Mouse (Mus musculus) heart, postnatal 14 days (tissue): ENCODE measurements around the gene Jph3. TPM values are rescaled to one million over a fixed set of nuclear protein-coding genes. Genes with fewer than 3 reads are reported as not detected.

Source experiments
- DNase-seq, 2 experiments: peaks; one replicate each; pipeline ENCODE4 v3.0.0; 2021 to 2022
- intact Hi-C: fragments of 180-260 bp; cut with DNase I; formaldehyde crosslinking; loops from one replicate; pipeline ENCODE4 v1.15.1; 2025
- total RNA-seq, 2 experiments: library from RNA; stranded (reverse); gene quantifications; 2 replicates each; pipeline ENCODE4 v1.2.3; 2021

Jph3 gene
- total RNA-seq, 2 experiments from 2014 or later = not detected

DNA sequence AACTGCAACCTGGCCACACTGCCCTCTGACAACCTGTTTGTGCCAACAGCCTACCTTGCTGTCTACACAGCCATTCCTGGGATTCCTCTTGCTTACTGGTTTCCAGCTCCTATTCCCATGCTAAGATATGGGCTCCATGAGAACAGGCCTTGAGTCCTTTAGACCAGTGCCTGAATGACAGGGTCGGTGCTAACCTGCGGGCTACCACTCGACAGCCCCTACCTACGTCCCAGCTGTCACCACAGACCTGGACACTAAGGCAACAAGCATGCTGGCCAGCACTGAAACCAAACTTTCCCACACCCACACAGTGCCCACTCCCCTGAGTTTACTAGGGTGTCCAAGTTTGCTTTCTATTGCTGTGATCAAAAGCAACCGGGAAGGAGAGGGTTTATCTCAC, 98.3 kb downstream of the Jph3 start:
- intact Hi-C loops = no loop called here

DNA sequence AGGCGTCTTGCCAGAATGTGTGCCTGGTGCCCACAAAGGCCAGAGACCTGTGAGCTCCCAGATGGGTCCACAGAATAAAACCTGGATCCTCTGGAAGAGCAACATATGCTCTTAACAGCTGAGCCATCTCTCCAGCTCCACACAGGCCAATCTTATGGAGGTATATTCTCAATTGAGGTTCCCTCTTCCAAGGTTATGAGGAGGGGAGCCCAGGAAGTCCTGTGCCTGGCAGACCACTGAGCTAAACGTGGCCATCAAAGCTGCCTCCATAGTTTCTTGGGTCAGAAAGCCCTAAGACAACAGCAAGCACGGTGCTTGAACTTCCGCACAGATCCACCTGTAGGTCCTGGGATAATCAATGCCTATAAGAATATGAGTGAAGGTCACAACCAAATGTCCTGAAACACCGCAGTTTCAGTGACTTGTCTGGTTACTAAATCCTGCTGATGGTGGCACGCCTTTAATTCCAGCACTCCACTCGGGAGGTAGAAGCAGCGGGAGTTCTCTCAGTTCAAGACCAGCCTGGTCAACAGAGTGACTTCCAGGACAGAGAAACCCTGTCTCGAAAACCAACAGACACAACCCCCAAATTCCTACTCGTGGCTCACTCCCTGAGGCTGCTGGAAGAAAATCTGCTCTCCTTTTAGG, 99.1 kb downstream of the Jph3 start:
- intact Hi-C loops = no loop called here
- DNase-seq = no peak

More for the DNA sequence above, 98.3 kb downstream of the Jph3 start:
- DNase-seq = no peak

DNA sequence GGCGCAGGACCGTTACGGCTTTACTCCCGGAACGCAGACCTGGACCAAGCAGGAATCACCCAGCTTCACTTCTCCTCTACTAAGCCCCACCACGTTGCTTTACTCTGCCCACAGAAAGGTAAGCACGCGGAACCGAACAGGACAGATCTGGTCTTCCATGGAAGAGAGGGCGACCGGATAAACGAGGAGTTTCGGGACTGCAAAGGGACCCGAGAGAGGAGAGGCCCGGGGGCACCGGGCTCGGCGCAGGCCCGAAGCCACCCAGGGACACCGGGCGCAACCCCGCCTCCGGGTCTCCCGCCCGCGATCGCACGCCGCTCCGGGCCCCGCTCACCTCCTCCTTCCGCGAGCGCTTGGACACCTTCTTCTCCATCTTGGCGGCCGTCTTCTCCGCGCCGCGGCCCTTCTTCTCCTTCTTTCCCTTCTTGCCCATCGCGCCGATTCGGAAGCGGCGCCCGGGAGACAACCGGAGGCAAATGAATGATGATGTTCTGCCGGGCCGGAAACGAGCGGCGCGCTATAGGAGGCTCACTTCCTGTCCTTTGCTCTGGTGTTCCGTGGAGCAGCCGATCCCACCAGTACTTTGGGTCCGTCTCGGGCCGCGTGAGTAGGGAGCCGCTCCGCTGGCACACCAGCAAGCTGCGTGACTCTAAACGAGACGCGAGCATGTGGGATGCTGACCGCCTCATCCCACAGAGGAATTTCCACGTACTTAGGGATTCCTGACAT, 99.8 kb downstream of the Jph3 start, which contains the start of gene Klhdc4:
TSS of gene Klhdc4 (minus strand) at position 522 of the 729 bp plus-strand sequence.
- intact Hi-C loops = no loop called here
- DNase-seq = peak; percentile 85 to 90

DNA sequence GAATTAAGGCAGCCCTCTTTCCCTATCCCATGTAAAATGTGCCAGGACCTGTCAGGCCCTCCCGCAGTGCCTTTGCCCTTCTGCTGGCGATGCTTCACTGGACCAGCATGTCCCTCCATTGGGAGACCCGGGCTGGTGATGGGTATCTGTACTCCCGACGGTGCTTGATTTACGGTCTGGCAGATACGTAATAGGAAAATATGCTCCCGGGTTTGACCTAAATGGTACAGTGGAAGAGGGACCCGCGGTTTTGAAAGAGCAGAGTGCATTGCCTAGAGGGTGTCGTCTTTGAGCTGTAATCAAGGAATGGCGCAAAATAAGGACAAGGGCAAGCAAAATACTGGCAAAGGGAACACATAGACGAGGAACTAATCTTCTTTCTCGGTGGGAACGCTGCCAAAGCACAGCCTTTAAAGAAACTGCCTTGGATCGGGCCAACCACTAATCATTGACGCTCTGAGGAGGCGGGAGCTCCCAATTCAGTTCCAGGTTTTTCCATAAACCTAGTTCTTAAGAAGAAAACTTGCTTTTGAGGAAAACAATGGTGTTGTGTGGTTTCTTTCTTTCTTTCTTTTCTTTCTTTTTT, 100.4 kb downstream of the Jph3 start:
- intact Hi-C loops = loop anchor here (5.0 to 10.0 kb wide), 2 partner anchors 113 to 285 kb away; partner anchors contain the start of gene 1700018B08Rik
- DNase-seq = peak in 1 of 2 experiments; percentile 18

DNA sequence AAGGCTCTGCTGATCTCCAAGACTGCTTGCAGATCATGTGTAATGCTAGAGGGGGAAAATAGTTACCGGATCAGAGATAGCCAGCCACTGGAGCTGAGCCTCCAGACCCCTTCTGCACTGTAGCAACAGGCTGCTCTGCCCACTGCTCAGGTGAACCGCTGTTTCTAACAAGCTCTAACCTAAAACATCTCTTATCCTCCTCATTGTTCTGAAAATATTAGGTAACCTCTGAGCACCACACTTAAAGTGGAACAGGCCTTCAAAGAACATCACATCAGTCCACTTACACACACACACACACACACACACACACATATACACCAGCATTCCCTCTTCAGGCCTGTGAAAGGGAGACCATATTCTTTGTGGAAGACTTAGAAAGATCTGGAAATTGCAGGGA, 102.6 kb downstream of the Jph3 start:
- no peak for DNase-seq
- intact Hi-C loops = loop anchor here (5.0 to 10.0 kb wide), 2 partner anchors 115 to 287 kb away; partner anchors contain the start of gene 1700018B08Rik

DNA sequence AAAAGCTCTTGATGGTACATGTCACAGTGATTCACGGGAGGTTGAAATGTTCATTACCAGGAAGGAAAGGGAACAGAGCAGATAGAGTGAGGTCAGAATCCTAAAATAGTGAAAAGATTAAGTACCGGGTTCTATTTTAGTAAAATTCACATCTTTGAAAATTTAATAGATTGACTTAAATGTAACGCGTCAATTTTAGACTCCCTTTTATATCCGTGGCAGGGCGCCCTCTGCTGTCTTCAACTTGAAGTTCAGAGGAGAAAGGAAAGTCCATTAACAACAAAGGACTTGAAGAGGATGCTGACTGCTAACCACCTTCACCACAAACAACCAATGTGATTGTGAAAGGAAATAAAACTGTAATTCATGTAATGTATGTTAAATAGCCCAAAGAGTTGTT, 103.1 kb downstream of the Jph3 start:
- intact Hi-C loops = loop anchor here (5.0 to 10.0 kb wide), 2 partner anchors 115 to 288 kb away; partner anchors contain the start of gene 1700018B08Rik
- DNase-seq = peak; percentile 58 to 81

DNA sequence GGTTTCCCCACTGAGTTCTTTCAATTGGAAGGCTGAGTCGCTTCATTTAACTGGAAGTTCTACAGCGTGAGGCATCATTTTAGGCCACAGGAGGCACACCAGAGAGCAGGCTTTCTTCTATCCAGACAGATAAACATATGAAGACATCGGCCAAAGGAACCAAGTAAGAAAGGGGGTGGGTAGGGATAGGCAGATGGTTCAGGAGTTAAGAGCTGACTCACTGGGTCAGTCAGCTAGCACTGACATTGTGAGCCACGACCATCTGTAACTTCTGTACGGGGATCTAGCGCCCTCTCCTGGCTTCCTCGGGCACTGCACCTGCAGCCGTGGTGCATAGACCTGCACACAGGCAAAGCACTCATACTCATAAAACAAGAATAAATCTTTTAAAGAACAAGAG, 111.8 kb downstream of the Jph3 start:
- intact Hi-C loops = no loop called here
- DNase-seq = peak in 1 of 2 experiments; percentile 45

DNA sequence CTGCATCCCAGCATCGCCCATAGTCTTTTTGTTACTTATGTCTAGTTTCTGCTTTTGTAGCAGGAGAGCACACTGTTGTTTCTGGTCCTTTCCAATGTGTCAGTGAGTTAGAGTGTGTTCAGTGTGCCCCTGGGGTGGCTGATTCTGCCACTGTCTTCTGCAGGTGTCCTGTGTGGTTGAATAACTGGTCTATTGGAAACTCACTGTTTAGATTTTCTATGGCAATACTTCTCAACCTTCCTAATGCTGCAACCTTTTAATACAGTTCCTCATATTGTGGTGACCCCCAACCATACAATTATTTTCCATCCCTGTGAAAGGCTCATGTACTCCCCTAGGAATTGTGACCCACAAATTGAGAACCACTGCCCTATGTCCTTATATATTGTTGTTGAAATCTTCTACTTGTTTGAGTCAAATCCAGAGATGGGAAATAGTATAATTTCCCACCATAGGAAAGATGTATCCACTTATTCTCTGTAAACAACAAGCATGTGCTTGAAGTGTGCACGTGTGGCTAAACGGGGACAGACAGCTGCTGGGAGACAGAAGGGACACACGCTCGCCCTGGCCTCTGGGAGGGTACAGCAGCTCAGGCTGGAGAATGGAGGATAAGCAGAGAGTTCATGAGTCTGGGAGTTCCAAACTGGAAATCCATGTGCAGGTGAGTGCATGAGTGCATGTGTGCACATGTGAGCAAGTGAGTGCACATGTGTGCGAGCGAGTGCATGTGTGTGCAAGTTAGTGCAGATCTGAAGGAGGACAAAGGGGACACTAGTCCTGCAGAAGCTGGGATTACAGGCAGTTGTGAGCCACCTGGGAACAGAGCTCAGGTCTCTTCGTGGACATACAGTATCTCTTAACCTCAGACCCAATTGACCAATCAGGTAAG, 112.9 kb downstream of the Jph3 start:
- intact Hi-C loops = no loop called here
- DNase-seq = no peak

DNA sequence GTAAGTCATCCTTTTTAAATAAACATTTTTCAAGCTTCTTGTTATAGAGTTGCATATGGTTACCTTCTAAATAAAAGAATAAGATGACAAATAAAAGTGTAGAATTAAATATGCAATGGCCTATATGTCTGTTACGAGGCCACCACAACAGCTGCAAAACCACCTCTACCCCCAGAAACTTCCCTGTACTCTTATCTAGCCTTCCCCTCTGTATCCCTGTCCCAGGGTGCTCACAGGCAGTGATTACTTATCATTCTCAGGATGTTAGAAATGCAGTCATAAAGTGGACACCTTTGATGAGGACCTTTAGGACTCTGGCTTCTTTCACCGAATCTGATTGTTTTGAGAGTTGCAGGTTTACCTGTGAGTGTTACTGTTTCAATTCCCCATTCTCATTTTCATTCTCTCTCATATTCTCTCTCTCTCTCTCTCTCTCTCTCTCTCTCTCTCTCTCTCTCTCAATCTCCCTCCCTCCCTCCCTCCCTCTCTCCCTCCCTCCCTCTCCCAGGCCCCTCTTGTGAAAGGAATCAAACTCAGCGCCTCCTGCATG, 113.8 kb downstream of the Jph3 start:
- DNase-seq = no peak
- intact Hi-C loops = no loop called here

Other genes starting within 250 kb of the Jph3 start
- gene 1700018B08Rik, start 185.3 kb upstream of the Jph3 start, total RNA-seq = not detected
- gene Fbxo31, start 150.8 kb upstream of the Jph3 start, total RNA-seq = 10 to 100 TPM; 74.4 to 93.8 TPM
- gene Map1lc3b, start 139.3 kb upstream of the Jph3 start, total RNA-seq = 100 to 1,000 TPM; 215 to 228 TPM
- gene Zcchc14, start 76.7 kb upstream of the Jph3 start, total RNA-seq = 10 to 100 TPM; 33.9 to 38.5 TPM
- 10 to 100 TPM; 13.2 to 13.8 TPM for gene Klhdc4, start 99.9 kb downstream of the Jph3 start, total RNA-seq
- gene Slc7a5, start 178.1 kb downstream of the Jph3 start, total RNA-seq = 1 to 10 TPM; 6.7 to 7.0 TPM
- not detected for gene Car5a, start 215.3 kb downstream of the Jph3 start, total RNA-seq
- 10 to 100 TPM; 16.0 to 24.5 TPM for gene Banp, start 220.1 kb downstream of the Jph3 start, total RNA-seq